9 mouse cellular contexts compared by ENCODE assay signal in genomic region chr19:37703902-37704509, GRCm38 (mm10). TPM values are rescaled to one million over a fixed set of nuclear protein-coding genes. Genes with fewer than 3 reads are reported as not detected.
A peak's percentile ranks its signal among the peaks of the same experiment; 100 is the strongest.
DNase-seq lines count a peak whose midpoint lies in the region; ATAC-seq and TF ChIP-seq lines count a peak whose summit lies in the region.
"Had no signal": no experiment of that assay in that cellular context is flagged by ENCODE, and none has a peak within 500 bp of the region (broad histone marks: within the 10 kb centered on the region; RNA-seq: fewer than 3 reads in every experiment).

No protein-coding gene starts in this region.

- TF ChIP-seq POLR2A in cortical plate, adult 2 months (IDR thresholded peaks at IDR 0.05; ENCODE audit: extremely low read depth, insufficient read depth, low read length): no peak
- TF ChIP-seq POLR2A in olfactory bulb, adult 2 months (IDR thresholded peaks at IDR 0.05; ENCODE audit: insufficient read depth, low read depth, low read length): no peak

- WGBS in olfactory bulb, adult 2 months: 11% methylated on average over 3 of the region's 3 CpGs

- ATAC-seq in granulocyte monocyte progenitor cell, adult 5-6 weeks (replicated peaks; ENCODE audit: poor library complexity, severe bottlenecking): peak; percentile 51

- TF ChIP-seq CTCF in cortical plate, adult 2 months (IDR thresholded peaks at IDR 0.05; ENCODE audit: extremely low read depth, insufficient read depth, low read length): peak; percentile 70
- TF ChIP-seq CTCF in olfactory bulb, adult 2 months (IDR thresholded peaks at IDR 0.05; ENCODE audit: insufficient read depth, low read depth, low read length): peak; percentile 70

- no peak overlapping the region for H3K4me3 ChIP-seq in cortical plate, adult 2 months (ENCODE audit: insufficient read depth, low read length)
- no peak overlapping the region for H3K4me3 ChIP-seq in olfactory bulb, adult 2 months (ENCODE audit: insufficient read depth, low read depth, low read length)
- H3K4me3 ChIP-seq: embryonic facial prominence, embryonic 13.5 days had no signal

- DNase-seq in urinary bladder, adult 18-20 months (ENCODE audit: low spot score in 2 of 2): peak; percentile 27 to 67
- no peak for DNase-seq in urinary bladder, postnatal 10 days (ENCODE audit: low spot score)
- DNase-seq in kidney, postnatal 14 days: peak; percentile 79
- peak; percentile 40 to 50 for DNase-seq in lung, adult 18-20 months
- DNase-seq in thymus, postnatal 0 days (ENCODE audit: low spot score): peak; percentile 50

- H3K4me1 ChIP-seq in cortical plate, adult 2 months (ENCODE audit: control insufficient read depth, insufficient read depth, low read length): no peaks in the 10 kb centered on the region
- peaks cover 4% of the 10 kb centered on the region for H3K4me1 ChIP-seq in olfactory bulb, adult 2 months (ENCODE audit: control insufficient read depth, insufficient read depth, low read length)

- H3K27ac ChIP-seq in cortical plate, adult 2 months (ENCODE audit: insufficient read depth, low read length): no peak overlapping the region
- H3K27ac ChIP-seq in olfactory bulb, adult 2 months (ENCODE audit: insufficient read depth, low read depth, low read length): no peak overlapping the region
- H3K27ac ChIP-seq: embryonic facial prominence, embryonic 13.5 days had no signal

RNA-seq across cellular contexts. Expression of gene Cyp26a1, which starts 6.4 kb away (rescaled TPM):
- polyA plus RNA-seq in cortical plate, adult 2 months (2012; rRNA removed): 0.08 and 0.17 TPM in 2 replicates
- total RNA-seq in granulocyte monocyte progenitor cell, adult 5-6 weeks (2014; fragmentation: Nextera tagmentation): not detected in 2 replicates
- 0.13 TPM in 1 of 2 replicates, not detected in the other for total RNA-seq in granulocyte monocyte progenitor cell, adult 5-6 weeks (2017)
- polyA plus RNA-seq in olfactory bulb, adult 2 months (2012; ENCODE audit: insufficient read depth, insufficient read length, low replicate concordance, missing spikeins): not detected in 2 replicates
- polyA plus RNA-seq in thymus, postnatal 0 days (2015; fragmentation: Nextera tagmentation; extraction: Ambion mirVana): 3.6 and 3.8 TPM in 2 replicates

RNA-seq across cellular contexts. Expression of gene Cyp26c1, which starts 18.6 kb away (rescaled TPM):
- polyA plus RNA-seq in cortical plate, adult 2 months (2012; rRNA removed): not detected in 2 replicates
- not detected in 2 replicates for total RNA-seq in granulocyte monocyte progenitor cell, adult 5-6 weeks (2014; fragmentation: Nextera tagmentation)
- total RNA-seq in granulocyte monocyte progenitor cell, adult 5-6 weeks (2017): not detected in 2 replicates
- not detected in 2 replicates for polyA plus RNA-seq in olfactory bulb, adult 2 months (2012; ENCODE audit: insufficient read depth, insufficient read length, low replicate concordance, missing spikeins)
- not detected in 2 replicates for polyA plus RNA-seq in thymus, postnatal 0 days (2015; fragmentation: Nextera tagmentation; extraction: Ambion mirVana)
